Mouse (Mus musculus): ENCODE results near the gene Snx17. TPM values are rescaled to one million over a fixed set of nuclear protein-coding genes. Genes with fewer than 3 reads are reported as not detected.

The Snx17 gene
- polyA plus RNA-seq (2012; rRNA removed), result 37.8 and 56.9 TPM in 2 replicates

DNA sequence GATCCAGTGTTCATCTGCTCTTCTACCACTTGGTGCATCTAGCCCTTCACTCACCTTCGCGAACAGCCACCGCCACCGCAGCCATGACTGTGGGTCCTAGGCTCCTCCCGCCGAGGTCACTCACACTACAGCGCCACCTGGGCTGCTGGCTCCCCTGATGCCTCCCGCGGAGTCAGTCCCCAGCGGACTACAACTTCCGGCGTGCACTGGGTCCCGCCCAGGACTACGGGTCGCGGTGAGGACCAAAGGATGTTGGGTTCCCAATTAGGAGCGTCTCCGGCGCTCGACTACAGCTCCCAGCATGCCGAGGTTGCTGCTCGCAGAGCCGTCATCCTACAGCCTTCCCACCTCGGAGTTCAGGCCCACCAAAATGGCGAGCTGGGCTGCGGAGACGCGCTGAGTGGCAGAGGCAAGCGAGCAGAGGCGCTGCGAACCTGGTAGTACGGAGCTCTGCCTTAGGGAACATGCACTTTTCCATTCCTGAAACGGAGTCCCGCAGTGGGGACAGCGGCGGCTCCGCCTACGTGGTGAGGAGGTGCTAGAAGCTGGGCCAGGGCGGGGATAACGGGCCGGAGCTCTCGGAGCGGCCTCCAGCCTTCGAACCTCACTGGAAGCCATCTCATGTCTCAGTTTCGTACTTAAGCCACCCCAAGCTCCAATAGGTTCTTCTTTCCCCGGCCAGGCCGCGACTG lies at the start of gene Snx17, which contains the start of gene Eif2b4:
TSS of gene Snx17 (plus strand) at position 289 of the 692 bp plus-strand sequence.
TSS of gene Eif2b4 (minus strand) at position 492 of the 692 bp plus-strand sequence.
- TF ChIP-seq POLR2A (IDR thresholded peaks at IDR 0.05; ENCODE audit: low read depth, low read length), result peak; percentile 69
- TF ChIP-seq CTCF (IDR thresholded peaks at IDR 0.05; ENCODE audit: extremely low read depth, insufficient read length, insufficient replicate concordance, low read depth, low read length), result no peak
- Histone ChIP-seq H3K27ac (ENCODE audit: insufficient read depth, low read depth, low read length) (peak within 1 kb of the TSS; percentile 77), H3K4me3 (ENCODE audit: low read depth, low read length) (peak within 1 kb of the TSS; percentile 91), H3K36me3 (ENCODE audit: control insufficient read depth, insufficient read depth, low read length) (peaks cover 57% of the 10 kb centered on the region), H3K4me1 (ENCODE audit: control insufficient read depth, insufficient read depth, insufficient read length, low read length) (peaks cover 6% of the 10 kb centered on the region; the same call in 1 of the 2 replicates), H3K27me3 (ENCODE audit: control insufficient read depth, insufficient read depth, low read length) (no peaks in the 10 kb centered on the region)
- WGBS, result under 1% methylated on average over 48 of the region's 48 CpGs

DNA sequence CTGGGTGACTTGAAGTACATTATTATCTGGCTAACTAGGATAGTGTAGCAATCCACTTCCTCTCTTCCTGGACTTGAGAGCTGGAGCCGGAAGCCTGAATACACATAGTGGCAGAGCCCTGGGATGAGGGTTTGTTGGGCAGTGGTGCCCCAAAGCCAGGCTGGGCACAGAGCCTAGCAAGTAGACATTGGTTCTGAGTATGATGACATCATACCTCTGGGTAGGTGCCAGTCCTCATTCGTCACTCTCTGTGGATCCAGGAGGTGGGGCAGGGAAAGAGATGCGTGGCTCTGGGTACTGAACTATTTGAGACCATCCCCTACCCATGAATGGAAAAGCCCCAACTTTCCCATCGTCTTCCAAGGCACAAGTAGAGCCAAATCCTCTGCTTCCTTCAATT lies 43.2 kb upstream of the Snx17 start:
- Histone ChIP-seq H3K27ac (ENCODE audit: insufficient read depth, low read depth, low read length) (no peak overlapping the region), H3K4me3 (ENCODE audit: low read depth, low read length) (no peak overlapping the region), H3K36me3 (ENCODE audit: control insufficient read depth, insufficient read depth, low read length) (peaks cover 5% of the 10 kb centered on the region; the same call in 1 of the 2 replicates), H3K27me3 (ENCODE audit: control insufficient read depth, insufficient read depth, low read length) (no peaks in the 10 kb centered on the region), H3K4me1 (ENCODE audit: control insufficient read depth, insufficient read depth, insufficient read length, low read length) (peaks cover 4% of the 10 kb centered on the region; the same call in 1 of the 2 replicates)
- TF ChIP-seq POLR2A (IDR thresholded peaks at IDR 0.05; ENCODE audit: low read depth, low read length), result no peak
- no peak for TF ChIP-seq CTCF (IDR thresholded peaks at IDR 0.05; ENCODE audit: extremely low read depth, insufficient read length, insufficient replicate concordance, low read depth, low read length)
- WGBS, result 84% methylated on average over 4 of the region's 4 CpGs

DNA sequence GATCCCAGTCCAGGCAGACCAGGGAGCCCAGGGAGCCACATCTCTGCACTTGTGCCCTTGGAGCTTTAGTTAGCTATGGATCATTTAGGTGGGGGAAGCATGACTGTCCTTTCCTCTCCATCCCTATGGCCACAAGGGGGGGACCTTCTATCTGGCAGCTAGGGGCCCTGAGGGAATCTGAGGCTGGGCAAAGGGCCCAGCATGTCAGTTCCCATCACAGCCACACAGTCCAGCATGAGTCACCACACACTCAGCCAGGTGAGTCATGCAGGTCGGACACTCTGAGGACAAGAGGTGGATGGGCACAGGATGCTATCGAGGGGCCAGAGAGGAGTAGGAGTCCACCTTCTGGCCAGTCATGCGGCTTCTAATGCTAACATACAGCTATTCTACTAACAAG lies 41.3 kb upstream of the Snx17 start:
- H3K27ac ChIP-seq (ENCODE audit: insufficient read depth, low read depth, low read length), result no peak overlapping the region
- H3K36me3 ChIP-seq (ENCODE audit: control insufficient read depth, insufficient read depth, low read length), result peaks cover 3% of the 10 kb centered on the region; the same call in 1 of the 2 replicates
- H3K4me3 ChIP-seq (ENCODE audit: low read depth, low read length), result no peak overlapping the region
- no peak for TF ChIP-seq POLR2A (IDR thresholded peaks at IDR 0.05; ENCODE audit: low read depth, low read length)
- no peak for TF ChIP-seq CTCF (IDR thresholded peaks at IDR 0.05; ENCODE audit: extremely low read depth, insufficient read length, insufficient replicate concordance, low read depth, low read length)
- H3K4me1 ChIP-seq (ENCODE audit: control insufficient read depth, insufficient read depth, insufficient read length, low read length), result peaks cover 4% of the 10 kb centered on the region; the same call in 1 of the 2 replicates
- H3K27me3 ChIP-seq (ENCODE audit: control insufficient read depth, insufficient read depth, low read length), result no peaks in the 10 kb centered on the region
- 65% methylated on average over 3 of the region's 3 CpGs for WGBS

DNA sequence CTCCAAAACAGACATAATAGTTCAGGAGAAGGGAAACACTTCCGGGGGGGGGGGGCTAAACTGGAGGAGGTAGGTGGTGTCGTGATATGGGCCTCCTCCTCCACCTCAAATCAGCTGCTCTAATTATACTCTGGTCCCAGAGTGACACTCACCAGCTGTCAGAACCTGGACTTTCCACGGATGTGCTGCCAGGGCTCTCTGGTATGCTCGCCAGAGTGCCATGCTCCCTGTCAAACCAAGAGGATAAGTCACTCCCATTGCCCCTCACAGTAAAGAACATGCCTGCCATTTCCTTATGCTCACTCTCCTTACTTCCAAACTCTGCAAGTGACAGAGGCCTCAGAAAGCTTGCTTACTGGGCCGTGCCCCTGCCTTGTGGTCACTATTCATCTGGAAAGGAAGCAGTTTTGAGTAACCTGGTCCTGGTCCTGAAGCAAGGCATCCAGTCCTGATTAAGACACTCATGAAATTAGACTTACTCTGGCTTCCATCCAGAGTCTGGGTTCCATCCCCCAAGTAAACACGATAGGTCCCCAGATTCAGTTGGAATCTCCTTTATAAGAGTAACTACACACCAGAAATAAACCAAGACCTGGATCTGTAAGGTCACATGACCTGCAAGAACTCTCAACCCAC lies 39.4 kb upstream of the Snx17 start:
- TF ChIP-seq POLR2A (IDR thresholded peaks at IDR 0.05; ENCODE audit: low read depth, low read length), result no peak
- TF ChIP-seq CTCF (IDR thresholded peaks at IDR 0.05; ENCODE audit: extremely low read depth, insufficient read length, insufficient replicate concordance, low read depth, low read length), result no peak
- no peaks in the 10 kb centered on the region for H3K27me3 ChIP-seq (ENCODE audit: control insufficient read depth, insufficient read depth, low read length)
- H3K4me3 ChIP-seq (ENCODE audit: low read depth, low read length), result peak overlapping the region; percentile 98
- H3K36me3 ChIP-seq (ENCODE audit: control insufficient read depth, insufficient read depth, low read length), result peaks cover 20% of the 10 kb centered on the region
- WGBS, result 15% methylated on average over 6 of the region's 6 CpGs
- H3K4me1 ChIP-seq (ENCODE audit: control insufficient read depth, insufficient read depth, insufficient read length, low read length), result peaks cover 4% of the 10 kb centered on the region; the same call in 1 of the 2 replicates
- 0 out of 2 replicates have a peak overlapping the region, but pooled peaks have one; percentile 10 for H3K27ac ChIP-seq (ENCODE audit: insufficient read depth, low read depth, low read length)

DNA sequence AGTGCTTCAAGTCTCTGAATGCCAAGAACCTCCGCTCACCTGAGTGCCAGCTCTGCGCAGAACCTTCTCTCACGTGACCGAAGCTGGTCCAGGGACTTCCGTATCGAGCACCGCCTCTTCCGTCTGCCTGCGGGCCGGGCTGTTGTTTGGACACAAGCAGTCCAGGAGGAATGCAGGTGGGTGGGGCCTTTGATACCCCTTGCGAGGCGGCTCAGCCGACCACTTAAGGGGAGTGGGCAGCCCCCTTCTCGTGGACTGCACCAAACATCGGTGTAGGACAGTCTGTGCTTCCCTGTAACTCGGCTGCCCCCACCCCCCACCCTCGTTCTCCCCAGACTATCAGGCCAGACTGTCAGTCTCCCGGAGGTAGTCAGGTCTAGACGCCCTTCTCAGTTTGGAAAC lies 38.9 kb upstream of the Snx17 start, which contains the start of gene Mpv17:
TSS of gene Mpv17 (minus strand) at position 100 of the 402 bp plus-strand sequence.
- Histone ChIP-seq H3K4me3 (ENCODE audit: low read depth, low read length) (peak within 1 kb of the TSS; percentile 98), H3K4me1 (ENCODE audit: control insufficient read depth, insufficient read depth, insufficient read length, low read length) (peaks cover 4% of the 10 kb centered on the region; the same call in 1 of the 2 replicates), H3K27me3 (ENCODE audit: control insufficient read depth, insufficient read depth, low read length) (no peaks in the 10 kb centered on the region), H3K27ac (ENCODE audit: insufficient read depth, low read depth, low read length) (0 out of 2 replicates have a peak within 1 kb of the TSS, but pooled peaks have one; percentile 38), H3K36me3 (ENCODE audit: control insufficient read depth, insufficient read depth, low read length) (peaks cover 26% of the 10 kb centered on the region)
- under 1% methylated on average over 19 of the region's 19 CpGs for WGBS
- TF ChIP-seq POLR2A (IDR thresholded peaks at IDR 0.05; ENCODE audit: low read depth, low read length), result peak; percentile 84
- no peak for TF ChIP-seq CTCF (IDR thresholded peaks at IDR 0.05; ENCODE audit: extremely low read depth, insufficient read length, insufficient replicate concordance, low read depth, low read length)

DNA sequence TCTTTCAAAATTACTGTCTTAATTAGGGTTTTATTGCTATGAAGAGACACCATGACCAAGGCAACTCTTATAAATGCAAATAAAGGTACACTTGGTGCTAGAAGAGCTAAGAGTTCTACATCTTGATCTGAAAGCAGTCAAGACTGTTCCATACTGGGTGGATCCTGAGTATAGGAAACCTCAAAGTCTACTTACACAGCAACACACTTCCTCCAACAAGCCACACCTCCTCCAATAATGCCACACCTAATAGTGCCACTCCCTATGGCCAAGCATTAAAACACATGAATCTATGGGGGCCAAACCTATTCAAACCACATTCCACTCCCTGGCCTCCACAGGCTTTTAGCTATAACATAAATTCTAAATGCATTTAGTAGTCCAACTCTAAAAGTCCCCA lies 30.6 kb upstream of the Snx17 start:
- Histone ChIP-seq H3K36me3 (ENCODE audit: control insufficient read depth, insufficient read depth, low read length) (peaks cover 69% of the 10 kb centered on the region), H3K4me1 (ENCODE audit: control insufficient read depth, insufficient read depth, insufficient read length, low read length) (no peaks in the 10 kb centered on the region; the same call in 1 of the 2 replicates), H3K27ac (ENCODE audit: insufficient read depth, low read depth, low read length) (no peak overlapping the region), H3K27me3 (ENCODE audit: control insufficient read depth, insufficient read depth, low read length) (no peaks in the 10 kb centered on the region), H3K4me3 (ENCODE audit: low read depth, low read length) (no peak overlapping the region)
- TF ChIP-seq POLR2A (IDR thresholded peaks at IDR 0.05; ENCODE audit: low read depth, low read length) (no peak), CTCF (IDR thresholded peaks at IDR 0.05; ENCODE audit: extremely low read depth, insufficient read length, insufficient replicate concordance, low read depth, low read length) (no peak)

DNA sequence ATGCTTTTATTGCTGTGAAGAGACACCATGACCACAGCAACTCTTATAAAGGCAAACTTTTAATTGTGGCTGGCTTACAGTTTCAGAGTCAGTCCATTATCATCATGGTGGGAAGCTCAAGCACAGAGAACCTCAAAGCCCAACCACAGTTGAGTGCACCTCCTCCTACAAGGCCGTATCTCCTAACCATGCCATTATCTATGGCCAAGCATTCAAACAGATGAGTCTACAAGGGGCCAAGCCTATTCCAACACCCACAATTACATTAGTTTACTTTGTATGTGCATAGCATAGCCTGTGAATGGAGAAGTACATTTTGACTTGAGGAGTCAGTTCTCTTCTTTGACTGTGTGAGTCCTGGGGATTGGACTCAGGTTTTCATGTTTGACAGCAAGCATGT lies 28.1 kb upstream of the Snx17 start:
- TF ChIP-seq POLR2A (IDR thresholded peaks at IDR 0.05; ENCODE audit: low read depth, low read length), result no peak
- no peak for TF ChIP-seq CTCF (IDR thresholded peaks at IDR 0.05; ENCODE audit: extremely low read depth, insufficient read length, insufficient replicate concordance, low read depth, low read length)
- no peak overlapping the region for H3K27ac ChIP-seq (ENCODE audit: insufficient read depth, low read depth, low read length)
- no peaks in the 10 kb centered on the region; the same call in 1 of the 2 replicates for H3K4me1 ChIP-seq (ENCODE audit: control insufficient read depth, insufficient read depth, insufficient read length, low read length)
- H3K27me3 ChIP-seq (ENCODE audit: control insufficient read depth, insufficient read depth, low read length), result no peaks in the 10 kb centered on the region
- no peak overlapping the region for H3K4me3 ChIP-seq (ENCODE audit: low read depth, low read length)
- 95% methylated on average over 1 of the region's 1 CpGs for WGBS
- H3K36me3 ChIP-seq (ENCODE audit: control insufficient read depth, insufficient read depth, low read length), result peaks cover 70% of the 10 kb centered on the region
